Mouse (Mus musculus) C2C12 (cell line): ENCODE measurements at regions not wholly inside any gene's neighbourhood (a gene's known extent, or its start where the extent isn't known, plus 50 kb on each side); places are given as distances from the start of the nearest gene placed in this dataset.

Experiments
- H3K27me3 ChIP-seq: one replicate; pipeline ENCODE4 v1.6.1; 2011; ENCODE audit not compliant: control insufficient read depth, insufficient read depth, insufficient read length
- H3K36me3 ChIP-seq: one replicate; pipeline ENCODE4 v1.6.1; 2011; ENCODE audit not compliant: control insufficient read depth, insufficient read depth
- H3K4me3 ChIP-seq: one replicate; pipeline ENCODE4 v1.5.1; 2011; ENCODE audit warnings: mild to moderate bottlenecking, control low read depth; ENCODE audit not compliant: poor library complexity, insufficient read depth, severe bottlenecking
- H3K79me2 ChIP-seq: one replicate; pipeline ENCODE4 v1.6.1; 2011; ENCODE audit not compliant: control insufficient read depth, insufficient read depth
- H3K79me3 ChIP-seq: one replicate; pipeline ENCODE4 v1.6.1; 2011; ENCODE audit warnings: low read depth, control low read depth
- H3ac ChIP-seq: one replicate; pipeline ENCODE3; 2011; ENCODE audit warnings: low read depth; ENCODE audit not compliant: control insufficient read depth, insufficient read length
- CEBPB ChIP-seq: IDR thresholded peaks from one replicate; pipeline ENCODE4 v1.6.1; 2011; ENCODE audit warnings: low read depth, mild to moderate bottlenecking, control low read depth, moderate library complexity
- CTCF ChIP-seq: IDR thresholded peaks from one replicate; pipeline ENCODE4 v1.5.1; 2011; ENCODE audit not compliant: control insufficient read depth, insufficient read depth, insufficient read length
- FOSL1 ChIP-seq: IDR thresholded peaks from one replicate; pipeline ENCODE4 v1.8.0; 2011; ENCODE audit warnings: mild to moderate bottlenecking, low read length; ENCODE audit not compliant: poor library complexity, insufficient read depth, severe bottlenecking
- MAX ChIP-seq: IDR thresholded peaks from one replicate; pipeline ENCODE4 v1.6.1; 2011; ENCODE audit warnings: mild to moderate bottlenecking, control low read depth
- MYOD1 ChIP-seq: IDR thresholded peaks from one replicate; pipeline ENCODE4 v1.6.1; 2011; ENCODE audit warnings: low read depth; ENCODE audit not compliant: control insufficient read depth, insufficient read length
- MYOG ChIP-seq: IDR thresholded peaks from one replicate; pipeline ENCODE4 v1.6.1; 2011; ENCODE audit not compliant: control insufficient read depth, insufficient read length; ENCODE audit errors: extremely low read depth
- USF1 ChIP-seq: IDR thresholded peaks from one replicate; pipeline ENCODE4 v1.6.1; 2011; ENCODE audit warnings: low read depth, mild to moderate bottlenecking, control low read depth, moderate library complexity

GRCm38 (mm10) chr15:36399355-36400012 lies 608.1 kb downstream of the Zfp706 start:
- H3K4me3 ChIP-seq = no peak overlapping the region
- H3K79me3 ChIP-seq = no peaks in the 10 kb centered on the region
- TF ChIP-seq CEBPB = no peak
- no peak for TF ChIP-seq MYOG
- TF ChIP-seq CTCF = no peak
- TF ChIP-seq MAX = no peak
- no peak for TF ChIP-seq USF1
- TF ChIP-seq MYOD1 = no peak
- no peak for TF ChIP-seq FOSL1
- H3K27me3 ChIP-seq = no peaks in the 10 kb centered on the region
- no peaks in the 10 kb centered on the region for H3K79me2 ChIP-seq
- H3K36me3 ChIP-seq = no peaks in the 10 kb centered on the region
- H3ac ChIP-seq = no peak overlapping the region

- Histone ChIP-seq H3K79me3 (no peaks in the 10 kb centered on the region), H3K79me2 (no peaks in the 10 kb centered on the region), H3K27me3 (no peaks in the 10 kb centered on the region), H3K36me3 (no peaks in the 10 kb centered on the region), H3ac (no peak overlapping the region), H3K4me3 (no peak overlapping the region)
- TF ChIP-seq MYOD1 = no peak
- no peak for TF ChIP-seq MAX
These were observed 609.2 kb downstream of the Zfp706 start for GRCm38 (mm10) chr15:36398099-36398982.

DNA sequence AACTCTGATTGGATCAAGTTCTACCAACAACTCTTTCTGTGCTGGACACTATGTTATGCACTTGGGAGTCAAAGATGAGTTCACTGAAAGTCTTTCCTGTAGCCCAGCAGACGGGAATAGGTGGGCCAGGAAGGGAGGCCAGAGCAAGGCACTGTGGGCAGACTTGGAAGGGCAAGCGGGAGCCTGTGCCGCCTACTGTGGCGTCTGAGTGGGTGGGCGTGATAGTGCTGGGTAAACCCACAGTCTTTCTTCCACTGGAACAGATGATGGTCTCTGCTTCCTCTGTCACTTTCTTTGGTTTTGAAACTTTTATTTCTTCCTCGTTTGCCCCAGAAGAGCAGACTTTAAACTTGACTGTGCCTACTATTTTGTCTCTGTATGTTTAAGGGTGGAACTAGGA lies 610.8 kb downstream of the Zfp706 start:
- TF ChIP-seq MAX (no peak), CTCF (no peak), CEBPB (no peak)
- H3K79me2 ChIP-seq = no peaks in the 10 kb centered on the region

DNA sequence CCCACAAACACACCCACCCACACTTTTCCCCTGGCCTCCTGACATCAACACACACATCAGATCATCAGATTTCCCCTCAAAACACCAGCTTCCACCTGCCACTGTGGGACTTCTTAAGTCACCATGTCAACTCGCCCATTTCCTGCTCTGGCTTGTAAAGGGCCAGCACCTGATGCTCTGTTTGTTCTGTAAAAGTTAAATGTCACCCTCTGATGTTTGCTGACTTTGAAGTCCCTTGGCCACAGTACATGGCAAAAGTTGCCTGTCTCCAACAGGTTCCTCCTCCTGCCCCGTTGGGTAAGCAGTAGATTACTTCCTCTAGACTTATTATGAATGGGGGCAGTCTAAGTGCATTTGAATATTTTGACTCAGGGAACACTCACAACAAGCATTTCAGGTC lies 611.3 kb downstream of the Zfp706 start:
- Histone ChIP-seq H3ac (no peak overlapping the region), H3K79me3 (no peaks in the 10 kb centered on the region), H3K36me3 (no peaks in the 10 kb centered on the region), H3K4me3 (no peak overlapping the region), H3K27me3 (no peaks in the 10 kb centered on the region), H3K79me2 (no peaks in the 10 kb centered on the region)
- no peak for TF ChIP-seq MYOD1
- no peak for TF ChIP-seq CTCF
- TF ChIP-seq MYOG = no peak
- TF ChIP-seq CEBPB = no peak
- TF ChIP-seq FOSL1 = no peak
- no peak for TF ChIP-seq MAX
- TF ChIP-seq USF1 = no peak

More for the DNA sequence above, 610.8 kb downstream of the Zfp706 start:
- H3K4me3 ChIP-seq = no peak overlapping the region
- no peaks in the 10 kb centered on the region for H3K27me3 ChIP-seq
- no peak overlapping the region for H3ac ChIP-seq
- H3K79me3 ChIP-seq = no peaks in the 10 kb centered on the region
- H3K36me3 ChIP-seq = no peaks in the 10 kb centered on the region

- Histone ChIP-seq H3K27me3 (no peaks in the 10 kb centered on the region), H3K36me3 (no peaks in the 10 kb centered on the region), H3ac (no peak overlapping the region), H3K79me3 (no peaks in the 10 kb centered on the region), H3K79me2 (no peaks in the 10 kb centered on the region), H3K4me3 (no peak overlapping the region)
- no peak for TF ChIP-seq USF1
- TF ChIP-seq CTCF = no peak
- no peak for TF ChIP-seq MAX
- TF ChIP-seq CEBPB = no peak
- no peak for TF ChIP-seq FOSL1
- TF ChIP-seq MYOD1 = no peak
- no peak for TF ChIP-seq MYOG
These were observed 611.9 kb downstream of the Zfp706 start for GRCm38 (mm10) chr15:36395672-36396050.
